Mouse (Mus musculus) c-Kit-positive CD71-positive TER-119-positive erythroid progenitor cells, embryonic 14.5 days (primary cell): ENCODE measurements at regions not wholly inside any gene's neighbourhood (a gene's known extent, or its start where the extent isn't known, plus 50 kb on each side); places are given as distances from the start of the nearest gene placed in this dataset.
A peak's percentile ranks its signal among the peaks of the same experiment; 100 is the strongest.

ENCODE experiments used
- DNase-seq: peaks from one replicate; pipeline ENCODE4 v3.0.0-alpha.2; 2013; ENCODE audit warnings: low spot score

DNA sequence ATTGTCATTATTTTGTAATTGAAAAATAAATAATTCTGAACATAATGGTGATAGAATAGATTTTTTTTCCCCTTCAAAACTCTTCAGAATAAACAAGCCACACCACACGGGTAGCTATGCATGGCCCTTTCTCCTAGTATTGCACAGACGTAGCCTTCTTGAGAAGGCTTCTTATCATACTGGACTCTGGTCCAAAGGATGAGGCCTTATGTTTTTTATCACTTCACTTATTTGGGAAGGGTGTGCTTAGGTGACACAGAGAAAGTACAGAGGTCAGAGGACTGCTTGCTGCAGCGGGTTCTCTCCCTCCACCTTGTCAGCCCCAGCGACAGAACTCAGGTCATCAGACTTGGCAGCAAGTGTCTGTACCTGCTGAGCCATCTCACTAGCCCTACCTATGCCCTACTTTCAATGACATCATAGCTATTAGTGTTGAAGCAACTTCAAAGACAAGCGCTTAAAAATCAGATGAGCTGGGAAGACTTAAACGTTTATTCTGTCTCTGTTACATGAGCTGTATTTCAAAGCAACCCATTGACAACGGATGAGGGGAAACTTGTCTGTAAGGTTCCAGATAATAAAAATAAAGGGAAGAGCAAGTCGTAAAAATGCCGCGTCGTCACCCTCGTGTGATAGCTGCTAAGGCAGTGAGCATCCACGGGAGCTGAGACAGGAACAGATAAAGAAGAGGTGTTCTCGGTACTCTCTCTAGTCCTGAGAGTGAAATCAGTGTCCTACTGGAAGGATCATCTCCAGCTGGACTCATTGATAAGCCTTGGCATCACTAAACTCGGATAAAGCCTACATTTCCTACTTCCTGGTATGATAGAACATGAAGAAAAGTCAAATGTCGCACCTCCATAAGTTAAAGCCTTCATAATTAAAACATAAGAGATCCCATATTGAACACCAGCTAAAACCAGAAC lies 226.2 kb downstream of the Sp3 start:
- DNase-seq = no peak

DNA sequence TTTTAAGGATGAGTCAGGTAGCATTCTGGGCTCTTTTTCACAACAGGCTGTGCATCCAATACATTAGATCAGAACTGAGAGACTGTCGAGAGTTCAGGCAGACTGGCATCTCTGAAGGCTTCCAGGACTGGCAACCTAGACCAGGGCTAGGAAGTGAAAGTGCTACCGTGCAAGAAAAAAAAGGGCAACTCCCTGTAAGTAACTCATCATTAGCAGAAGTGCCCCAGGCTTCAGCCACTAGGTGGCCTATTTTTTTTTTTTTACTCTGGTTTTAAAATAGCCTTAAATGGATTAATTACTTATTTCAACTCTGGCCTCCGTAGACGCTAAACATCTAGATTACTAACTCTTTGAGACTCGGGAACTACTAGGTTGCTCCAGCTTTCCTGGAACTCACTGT lies 216.8 kb downstream of the Sp3 start:
- DNase-seq = no peak

DNA sequence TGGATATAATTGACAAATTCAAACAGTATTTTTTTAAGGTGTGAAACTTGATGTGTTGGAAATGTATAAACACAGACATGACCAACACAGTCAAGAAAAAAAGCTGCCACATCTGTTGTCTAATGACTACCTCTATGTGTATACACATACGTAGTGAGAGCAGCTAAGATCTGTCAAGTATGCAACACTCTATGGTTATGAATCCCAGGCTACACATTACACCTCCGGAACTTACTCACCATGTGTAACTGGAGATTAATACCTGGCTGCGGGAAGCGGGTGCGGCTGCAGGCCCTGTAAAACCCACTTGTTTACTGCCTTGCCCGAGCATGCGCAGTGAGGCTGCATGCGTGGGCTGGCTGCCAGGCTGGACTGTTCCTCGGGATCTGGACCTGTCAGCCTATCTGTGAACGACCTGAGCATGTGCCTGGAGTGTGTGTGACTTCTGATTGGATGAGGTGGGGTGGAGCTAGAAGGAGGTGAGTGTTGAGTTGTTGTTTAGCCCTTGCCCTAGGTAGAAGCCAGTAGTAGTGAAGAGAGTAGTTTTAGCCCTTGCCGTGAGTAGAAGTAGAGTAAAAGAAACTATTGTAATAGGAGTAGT lies 211.1 kb downstream of the Sp3 start:
- no peak for DNase-seq

DNA sequence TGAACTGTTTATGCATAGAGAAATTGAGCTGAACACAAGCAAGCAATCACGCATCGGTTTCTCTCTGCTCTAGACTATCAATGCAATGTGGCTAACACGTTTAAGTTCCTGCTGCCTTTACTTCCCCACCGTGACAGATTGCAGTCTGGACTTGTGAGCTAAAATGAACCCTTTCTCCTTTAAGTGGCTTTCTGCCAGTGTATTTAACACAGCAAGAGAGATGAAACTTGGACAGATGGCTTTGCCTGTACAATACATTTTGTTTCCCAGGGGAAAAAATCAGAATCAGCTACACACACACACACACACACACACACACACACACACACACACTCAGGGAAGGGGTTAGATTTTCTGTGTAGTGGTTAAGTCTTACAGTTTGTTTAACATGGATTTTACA lies 206.8 kb downstream of the Sp3 start:
- DNase-seq = no peak

DNA sequence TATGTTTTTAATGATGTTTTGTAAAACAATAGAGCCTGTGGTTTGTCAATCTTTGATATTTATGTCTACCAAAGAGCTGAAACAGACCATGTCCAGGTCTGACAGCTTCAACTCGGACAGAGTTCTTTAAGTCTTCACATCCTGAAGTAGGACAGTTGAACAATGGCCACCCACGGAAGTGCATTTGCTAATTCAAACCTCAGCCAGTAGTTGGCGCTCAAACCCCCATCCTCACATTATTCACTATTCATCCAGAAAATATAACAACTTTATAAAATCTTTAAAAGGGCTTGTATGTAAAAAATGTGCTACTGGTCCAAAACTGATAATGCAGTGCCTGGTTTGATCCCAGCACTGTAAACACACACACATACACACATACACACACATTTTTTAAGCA lies 202.9 kb downstream of the Sp3 start:
- DNase-seq = no peak

DNA sequence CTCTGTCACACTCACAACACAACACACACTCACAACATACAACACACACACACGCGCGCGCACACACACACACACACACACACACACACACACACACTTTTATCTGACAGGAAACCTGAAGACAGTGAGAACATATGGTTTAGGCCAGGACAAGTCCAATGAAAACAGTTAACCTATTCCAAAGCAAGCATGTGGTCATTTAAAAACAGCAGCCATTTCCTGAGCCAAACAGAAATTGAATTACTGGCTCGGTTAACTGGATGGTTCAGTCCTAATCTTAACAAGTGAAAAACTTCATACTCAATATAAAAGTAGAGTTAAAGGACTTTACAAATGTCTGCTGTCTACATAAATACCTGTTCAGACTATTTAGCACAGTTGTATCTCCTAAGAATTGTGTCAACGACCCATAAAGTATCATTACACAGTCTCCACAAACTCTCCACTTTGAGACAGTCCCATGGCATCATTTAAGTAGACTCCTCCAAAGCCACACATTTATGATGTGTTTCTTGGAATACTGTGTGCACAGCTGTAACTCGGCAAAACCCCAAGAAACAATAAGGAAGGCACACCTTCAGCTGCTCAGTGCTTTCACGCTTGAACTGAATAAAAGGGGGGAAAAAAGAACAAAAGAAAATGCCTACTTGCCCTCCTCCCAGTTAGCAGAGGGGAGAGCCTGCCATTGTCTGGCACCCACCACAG lies 202.3 kb downstream of the Sp3 start:
- no peak for DNase-seq

DNA sequence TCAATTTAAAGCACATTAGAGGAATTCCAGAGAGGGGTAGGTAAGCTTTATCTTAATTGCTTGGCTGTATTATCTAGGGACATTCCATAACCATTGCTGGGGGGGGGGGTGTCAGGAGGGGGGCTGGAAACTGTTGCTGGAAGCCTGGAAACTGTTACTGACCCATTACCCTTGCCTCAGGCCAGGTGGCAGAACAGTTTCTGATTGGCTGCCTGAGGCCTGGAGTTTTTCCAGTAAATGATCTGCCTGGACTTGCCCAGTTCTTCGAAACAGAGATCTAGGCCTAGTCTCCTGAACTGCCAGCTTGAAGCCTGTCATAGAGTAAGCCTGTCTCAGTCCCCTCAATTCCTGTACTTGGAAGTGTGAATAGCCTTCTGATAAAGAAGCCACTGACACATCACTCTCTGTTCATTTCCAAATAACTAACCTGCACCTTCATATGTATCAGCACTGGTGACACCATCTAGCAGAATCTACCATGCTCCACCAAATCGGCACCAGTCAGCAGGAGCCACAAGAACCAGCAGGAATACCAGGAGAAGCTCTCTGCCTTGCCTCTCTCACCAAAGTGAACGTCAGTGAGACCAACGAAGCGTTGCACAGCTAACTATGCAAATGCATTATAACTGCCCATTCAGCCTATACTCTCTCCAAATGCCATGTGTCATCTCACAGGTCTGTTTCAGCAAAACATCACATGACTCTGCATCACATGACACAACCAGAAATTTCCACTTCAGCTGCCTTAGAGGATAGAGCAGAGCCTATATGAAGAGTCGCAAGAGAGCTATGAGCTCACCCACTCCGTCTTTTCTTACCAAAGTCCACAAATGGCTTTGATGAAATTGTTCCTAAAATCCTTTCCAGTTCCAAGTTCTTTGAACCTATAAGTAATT lies 200.7 kb downstream of the Sp3 start:
- no peak for DNase-seq

DNA sequence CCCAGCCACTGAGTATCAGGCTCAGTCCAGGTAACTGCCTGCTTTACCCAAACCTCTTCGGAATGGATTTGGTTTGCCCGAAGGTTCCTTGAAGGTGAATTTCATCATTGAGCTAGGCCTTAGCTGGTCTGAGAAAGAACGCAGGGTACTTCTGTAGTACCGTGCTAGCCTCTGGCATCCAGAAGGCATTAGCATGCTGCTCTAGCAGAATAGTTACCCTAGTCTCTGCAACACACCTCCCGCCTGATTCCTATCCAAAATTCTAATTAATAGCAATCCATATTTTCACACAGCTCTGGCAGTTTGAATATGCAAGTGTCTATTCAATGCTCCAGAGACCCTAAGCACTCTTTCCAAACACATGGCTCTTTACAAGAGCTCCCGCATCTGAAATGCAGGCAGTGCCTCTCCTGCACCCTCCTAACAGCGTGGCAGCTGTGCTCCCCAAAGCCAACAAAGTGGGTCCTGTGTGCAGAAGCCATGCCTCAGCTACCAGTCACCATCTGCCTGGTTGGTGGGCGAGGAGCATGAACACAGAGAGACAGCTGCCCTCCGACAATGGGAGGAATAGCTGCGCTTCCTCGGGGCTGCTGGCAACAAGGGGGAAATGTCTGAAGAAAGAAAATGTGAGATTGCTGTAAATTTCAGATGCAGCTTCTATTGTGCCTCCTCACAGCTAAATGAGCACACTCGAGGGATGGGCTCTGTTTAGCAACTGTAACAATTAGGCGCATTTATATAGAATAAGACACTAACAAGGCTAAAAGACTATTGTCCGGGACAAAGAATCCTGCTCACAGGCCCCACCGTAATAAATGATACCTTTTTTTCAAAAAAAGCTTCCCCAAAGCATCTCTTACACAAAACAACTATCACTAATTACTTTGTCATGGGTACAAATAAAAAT lies 198.6 kb downstream of the Sp3 start:
- no peak for DNase-seq

DNA sequence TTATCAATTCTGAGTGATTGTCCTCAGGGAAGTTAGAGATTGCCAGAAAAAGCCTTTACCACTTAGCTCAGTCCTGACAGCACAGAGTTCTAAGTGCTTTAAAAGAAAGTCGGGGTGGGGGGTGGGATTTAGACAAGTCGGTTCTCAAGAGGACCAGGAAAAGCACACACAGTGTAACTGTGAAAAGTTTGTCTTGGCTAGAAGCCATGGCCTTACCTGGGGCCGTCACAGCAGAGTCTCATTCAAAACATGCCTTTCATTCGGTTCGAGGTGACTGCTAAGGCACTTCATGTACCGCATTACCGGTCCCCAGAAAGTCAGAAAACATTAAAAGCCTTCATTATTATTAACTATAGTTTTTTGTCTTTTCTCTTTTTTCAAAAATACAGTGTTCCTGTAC lies 197.9 kb downstream of the Sp3 start:
- DNase-seq = no peak

DNA sequence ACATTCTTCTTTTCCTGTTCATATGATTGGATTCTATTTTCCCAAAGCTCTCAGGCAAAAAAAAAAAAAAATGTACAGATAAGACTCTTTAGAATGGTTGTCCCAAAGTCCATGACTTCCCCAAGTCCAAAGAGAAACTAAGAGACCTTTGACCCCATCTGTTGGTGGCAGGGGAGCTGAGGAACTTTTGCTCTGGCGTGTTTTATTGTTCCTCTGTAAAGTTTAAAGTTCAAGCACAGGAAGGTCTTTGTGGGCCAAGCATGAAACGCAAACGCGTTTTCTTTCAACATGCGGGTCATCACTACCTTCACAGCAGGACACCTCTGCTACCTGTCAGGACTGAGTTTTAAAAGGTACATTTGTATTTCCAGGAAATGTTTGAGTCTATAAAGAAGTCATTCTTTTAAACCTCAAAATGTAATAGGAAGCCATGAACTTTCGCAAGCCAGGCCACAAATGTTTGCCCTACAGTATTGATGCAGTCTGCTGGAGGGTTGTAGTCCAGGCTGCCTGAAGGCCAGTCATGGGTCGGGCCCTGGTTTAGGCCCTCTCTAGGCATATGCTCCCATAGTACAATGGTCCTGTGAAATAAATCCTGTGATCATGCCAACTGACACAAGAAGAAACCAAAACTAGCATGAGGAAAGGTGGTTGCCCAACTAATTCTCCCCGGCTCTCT lies 194.7 kb downstream of the Sp3 start:
- no peak for DNase-seq

DNA sequence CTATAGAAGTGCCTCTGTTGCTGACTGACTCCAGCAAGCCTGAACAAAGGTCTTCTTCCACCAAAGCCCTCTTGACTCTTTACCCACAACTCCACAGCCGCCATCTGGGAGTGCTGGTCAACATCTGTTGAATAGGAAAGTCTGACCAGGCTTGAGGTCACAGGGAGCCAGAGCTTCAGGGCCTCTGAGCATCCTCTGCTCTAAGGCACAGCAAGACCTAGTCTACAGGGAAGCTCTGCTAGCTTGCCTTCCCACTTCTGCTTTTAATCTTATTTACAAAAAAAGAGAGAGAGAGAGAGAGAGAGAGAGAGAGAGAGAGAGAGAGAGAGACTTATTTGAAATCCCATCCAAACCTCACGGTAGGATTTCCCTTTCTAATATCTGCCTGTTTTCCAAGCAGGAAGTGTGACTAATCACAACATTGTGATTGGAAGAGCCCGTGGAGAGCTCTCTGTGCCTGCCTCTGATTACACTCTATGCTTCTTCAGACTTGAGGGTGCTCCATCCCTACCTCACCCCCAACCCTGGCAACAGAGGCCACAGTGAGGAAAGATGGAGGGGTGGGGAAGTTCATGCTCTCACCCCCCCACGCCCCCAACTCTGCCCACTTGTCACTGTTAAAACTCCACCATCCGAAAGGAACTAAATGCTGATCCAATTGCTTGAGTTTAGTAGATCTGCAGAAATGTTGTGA lies 194.1 kb downstream of the Sp3 start:
- DNase-seq = no peak

DNA sequence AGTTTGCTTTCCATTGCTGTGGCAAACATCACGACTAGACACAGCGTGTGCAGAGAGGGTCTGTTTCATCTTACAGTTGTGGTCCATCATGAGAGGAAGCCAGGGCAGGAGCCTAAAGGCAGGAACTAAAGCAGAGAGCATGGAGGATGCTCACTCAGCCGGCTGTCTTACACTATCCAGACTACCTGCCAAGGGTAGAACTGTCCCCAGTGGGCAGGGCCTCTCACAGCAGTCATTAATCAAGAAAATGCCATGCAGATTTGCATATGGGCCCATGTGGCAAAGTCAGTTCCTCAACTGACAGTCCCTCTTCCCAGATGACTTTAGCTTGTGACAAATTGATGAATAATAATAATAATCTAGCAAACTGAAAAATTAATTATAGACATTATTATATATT lies 192.6 kb downstream of the Sp3 start:
- no peak for DNase-seq

DNA sequence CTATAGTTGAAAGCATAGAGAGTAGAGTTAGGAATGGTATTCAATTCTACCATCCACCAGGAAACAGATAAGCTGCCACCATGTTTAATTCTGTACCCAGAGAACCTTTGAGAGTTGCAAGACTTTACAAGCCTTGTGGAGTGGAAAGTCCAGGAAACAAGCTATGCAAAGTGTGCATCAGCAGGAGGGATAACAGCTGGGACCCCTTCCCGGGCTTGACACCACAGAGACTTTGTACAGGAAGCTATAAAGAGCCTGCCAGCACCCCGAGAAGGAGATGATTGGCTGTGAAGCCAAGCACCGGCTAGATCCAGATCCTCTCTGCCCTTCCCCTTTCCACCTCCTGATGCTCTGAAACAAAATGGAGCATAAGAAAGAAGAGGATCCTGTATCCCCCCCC lies 188.8 kb downstream of the Sp3 start:
- no peak for DNase-seq

DNA sequence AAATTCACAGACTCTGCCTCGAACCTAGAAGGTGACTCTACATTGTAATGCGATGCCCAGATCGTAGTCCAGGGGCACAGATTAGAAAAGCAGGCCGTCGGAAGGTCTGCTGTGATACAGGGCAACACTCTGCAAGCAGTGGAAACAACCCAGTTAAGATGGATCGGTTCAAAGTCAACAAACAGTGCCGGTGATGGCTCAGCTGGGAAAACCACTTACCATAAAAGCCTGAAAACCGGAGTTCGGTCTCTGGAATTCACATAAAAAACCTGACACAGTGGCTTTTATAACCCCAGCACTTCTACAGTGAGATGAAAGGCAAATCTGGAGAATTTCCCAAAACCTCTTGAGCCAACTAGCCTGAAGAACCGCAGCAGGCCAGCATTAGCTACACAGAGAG lies 186.8 kb downstream of the Sp3 start:
- DNase-seq = no peak

DNA sequence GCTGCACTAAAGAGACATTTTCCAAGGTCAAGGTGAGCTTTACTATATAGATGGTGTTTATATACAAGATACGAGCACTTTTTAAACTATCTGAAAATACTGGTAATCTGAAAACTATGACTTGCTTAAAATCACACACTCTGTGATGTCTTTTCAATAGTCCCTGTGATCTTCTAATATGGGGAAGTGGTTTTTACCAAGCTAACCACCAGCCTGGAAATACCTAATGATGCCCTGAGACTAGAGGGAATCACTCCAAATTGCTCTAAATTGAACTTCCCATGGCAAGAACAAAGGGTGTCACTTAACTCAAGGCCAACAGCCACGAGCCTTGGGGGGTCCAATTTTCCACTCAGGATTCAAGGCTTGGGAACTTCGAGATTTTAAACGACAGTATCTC lies 185.7 kb downstream of the Sp3 start:
- no peak for DNase-seq

DNA sequence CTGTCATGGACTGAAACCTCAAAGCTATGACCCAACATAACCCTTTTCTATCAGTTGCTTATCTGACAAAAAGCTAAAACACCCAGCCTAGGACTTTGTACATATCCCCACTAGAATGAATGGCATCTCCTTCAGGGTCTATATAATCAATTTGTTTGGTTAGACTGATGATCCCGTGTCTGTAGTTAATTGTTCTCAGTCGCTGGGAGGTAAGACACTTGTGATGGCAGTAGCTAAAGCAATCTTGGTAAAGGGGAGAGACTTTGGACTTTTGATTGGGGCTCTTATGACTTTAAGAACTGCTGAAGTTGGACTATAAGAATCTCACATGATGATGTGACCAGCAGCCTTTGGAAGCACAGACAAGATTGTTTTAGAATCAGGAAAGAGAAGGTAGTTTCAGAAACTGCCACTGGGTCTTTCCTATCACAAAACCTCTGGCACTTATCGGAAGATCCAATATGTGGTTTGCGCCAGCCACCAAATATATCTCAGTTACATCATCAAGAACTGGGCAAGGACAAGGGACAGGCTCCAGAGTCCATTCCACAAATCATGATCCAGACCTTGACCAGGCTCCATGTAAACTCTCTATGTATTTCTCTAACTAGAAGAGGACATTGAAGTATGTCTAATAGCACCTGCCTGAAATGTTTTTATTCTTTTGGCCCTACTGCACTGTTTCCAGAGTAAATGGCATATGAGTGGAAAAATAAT lies 183.1 kb downstream of the Sp3 start:
- no peak for DNase-seq

DNA sequence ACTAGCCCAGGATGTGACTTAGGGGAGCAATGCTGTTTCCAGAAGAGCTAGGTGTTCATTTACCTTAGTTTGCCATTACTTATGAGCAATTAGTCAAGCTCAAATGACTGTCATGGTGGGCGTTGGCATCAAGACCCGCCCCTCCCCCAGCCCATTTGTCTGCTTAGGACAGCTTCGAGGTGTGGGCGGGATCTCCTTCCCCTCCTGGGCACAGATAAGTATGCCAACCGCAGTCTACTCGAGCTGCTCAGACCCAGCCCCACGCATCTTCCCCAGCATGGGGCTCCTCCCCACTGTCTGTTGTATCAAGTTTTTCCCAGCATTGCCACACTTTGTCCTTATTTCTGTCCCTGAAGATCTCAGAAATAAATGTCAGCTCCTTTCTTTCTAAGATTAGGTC lies 179.6 kb downstream of the Sp3 start:
- DNase-seq = peak; percentile 50

DNA sequence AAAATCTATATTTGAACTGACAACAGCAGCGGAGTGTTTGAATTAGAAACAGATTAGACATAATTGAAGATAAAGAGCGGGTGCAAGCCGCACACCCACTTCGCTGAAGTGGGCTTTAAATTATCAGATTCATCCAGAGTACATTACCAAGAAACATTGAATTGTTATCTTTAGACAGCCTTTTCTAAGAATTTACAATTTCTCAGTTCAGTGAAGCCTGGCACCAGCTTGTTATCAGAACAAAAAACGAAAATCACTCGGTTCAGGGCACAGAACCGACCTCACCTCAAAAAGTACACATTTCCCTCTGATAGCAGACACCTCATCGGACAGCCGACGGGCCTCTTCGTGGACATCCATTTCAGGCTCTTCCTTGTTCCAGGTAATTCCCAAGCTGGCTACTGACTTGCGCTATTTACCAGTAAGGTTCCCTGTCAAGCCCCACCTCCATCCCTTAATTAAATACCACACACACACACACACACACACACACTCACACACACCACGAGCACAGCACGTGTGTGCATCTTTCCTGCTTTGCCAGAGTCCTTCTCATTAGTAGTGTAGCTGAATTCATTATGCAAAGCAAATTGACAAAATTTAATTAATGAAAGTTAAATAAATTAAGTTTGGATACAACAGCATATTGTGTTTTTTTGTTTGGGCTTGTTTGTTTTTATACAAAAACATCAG lies 166.8 kb downstream of the Sp3 start:
- peak; percentile 56 for DNase-seq

DNA sequence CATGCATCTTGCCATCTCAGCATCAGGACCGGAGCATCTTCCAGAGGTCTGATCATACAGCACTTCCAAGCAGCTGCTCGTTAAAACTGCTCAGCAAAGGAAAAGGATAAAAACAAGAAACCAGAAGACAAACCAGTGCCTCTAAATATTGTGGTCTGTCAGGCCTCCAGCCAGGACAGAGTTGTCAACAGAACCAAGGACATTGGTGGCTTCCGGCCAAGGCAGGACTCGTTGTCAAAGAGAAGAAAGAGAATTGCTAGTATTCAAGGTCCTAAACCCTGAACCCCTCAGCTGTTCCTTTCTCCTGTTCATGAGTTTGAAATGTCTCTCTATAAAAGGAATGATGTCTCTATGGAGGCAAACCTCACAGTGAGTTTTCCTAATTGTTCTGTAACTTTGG lies 155.0 kb downstream of the Sp3 start:
- no peak for DNase-seq
